In the genomic region with DNA sequence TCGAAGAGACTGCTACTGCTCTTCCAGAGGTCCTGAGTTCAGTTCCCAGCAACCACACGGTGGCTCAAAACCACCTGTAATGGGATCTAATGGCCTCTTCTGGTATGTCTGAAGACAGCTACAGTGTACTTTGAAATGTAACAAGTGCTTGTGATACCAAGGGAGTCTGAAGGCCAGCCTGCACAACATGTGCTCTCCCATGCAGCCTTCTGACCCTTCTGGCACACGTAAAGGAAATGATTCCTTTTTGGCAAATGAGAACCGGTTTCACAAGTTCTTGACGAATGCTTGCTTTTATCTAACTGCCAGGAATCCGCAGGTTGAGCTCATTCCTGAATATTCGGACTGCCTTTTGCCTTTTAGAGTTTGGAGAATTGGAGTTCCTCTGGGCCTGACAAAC, we compare ENCODE assay signal across 8 mouse cellular contexts. TPM values are rescaled to one million over a fixed set of nuclear protein-coding genes. Genes with fewer than 3 reads are reported as not detected.
DNase-seq lines count a peak whose midpoint lies in the region; ATAC-seq and TF ChIP-seq lines count a peak whose summit lies in the region.

No protein-coding gene starts in this region.

- peak overlapping the region; percentile 92 for H3K27ac ChIP-seq in gastrocnemius, adult 2 months
- H3K27ac ChIP-seq in embryonic facial prominence, embryonic 12.5 days = peak overlapping the region; percentile 71
- H3K27ac ChIP-seq in hindbrain, embryonic 16.5 days (ENCODE audit: low read depth, low read length) = no peak overlapping the region

- intact Hi-C loops in gastrocnemius, adult 2 months (cut with DNase I) = loop anchor here (5.0 kb wide), 1 partner anchor 37 kb away; a partner anchor contains a TSS
- intact Hi-C loops in gastrocnemius, postnatal 14 days (cut with DNase I; ENCODE audit: low total_unique reads) = no loop called here

- H3K27me3 ChIP-seq in embryonic facial prominence, embryonic 12.5 days = no peaks in the 10 kb centered on the region
- H3K27me3 ChIP-seq in hindbrain, embryonic 16.5 days (replicated peaks; ENCODE audit: control insufficient read depth, insufficient read depth, low read length) = no peaks in the 10 kb centered on the region

- peaks cover 11% of the 10 kb centered on the region for H3K4me1 ChIP-seq in embryonic facial prominence, embryonic 12.5 days
- no peaks in the 10 kb centered on the region; the same call in 1 of the 2 replicates for H3K4me1 ChIP-seq in hindbrain, embryonic 16.5 days (ENCODE audit: control insufficient read depth, insufficient read depth, low read depth, low read length)

- no peaks in the 10 kb centered on the region for H3K9me3 ChIP-seq in embryonic facial prominence, embryonic 12.5 days
- H3K9me3 ChIP-seq in hindbrain, embryonic 16.5 days (ENCODE audit: control insufficient read depth, low read length) = no peaks in the 10 kb centered on the region

- no peaks in the 10 kb centered on the region for H3K36me3 ChIP-seq in embryonic facial prominence, embryonic 12.5 days
- no peaks in the 10 kb centered on the region for H3K36me3 ChIP-seq in hindbrain, embryonic 16.5 days (ENCODE audit: control insufficient read depth, insufficient read depth, low read length)

- H3K9ac ChIP-seq in embryonic facial prominence, embryonic 12.5 days = peak overlapping the region; percentile 41
- H3K9ac ChIP-seq in hindbrain, embryonic 16.5 days (ENCODE audit: low read depth, low read length) = peak overlapping the region; percentile 60; the same call in 1 of the 2 replicates

- peak overlapping the region; percentile 62 for H3K4me2 ChIP-seq in embryonic facial prominence, embryonic 12.5 days (replicated peaks)
- peak overlapping the region; percentile 66 for H3K4me2 ChIP-seq in hindbrain, embryonic 16.5 days (ENCODE audit: low read length)

- ATAC-seq in embryonic facial prominence, embryonic 12.5 days (ENCODE audit: insufficient number of reproducible peaks, insufficient read depth, low FRiP score, low TSS enrichment) = no peak
- no peak for ATAC-seq in hindbrain, embryonic 16.5 days
- ATAC-seq in erythroid progenitor cell, adult 5-6 weeks (replicated peaks; ENCODE audit: low FRiP score, poor library complexity, severe bottlenecking) = no peak

- WGBS in embryonic facial prominence, embryonic 12.5 days = 42% methylated on average over 7 of the region's 7 CpGs
- 53% methylated on average over 7 of the region's 7 CpGs for WGBS in hindbrain, embryonic 16.5 days

- peak overlapping the region; percentile 69 for H3K4me3 ChIP-seq in gastrocnemius, adult 2 months
- peak overlapping the region; percentile 35 for H3K4me3 ChIP-seq in embryonic facial prominence, embryonic 12.5 days
- H3K4me3 ChIP-seq in hindbrain, embryonic 16.5 days (ENCODE audit: low read length) = peak overlapping the region; percentile 38

- TF ChIP-seq CTCF in gastrocnemius, adult 2 months (IDR thresholded peaks at IDR 0.05) = no peak

- DNase-seq in gastrocnemius, adult 2 months = no peak
- no peak for DNase-seq in gastrocnemius, postnatal 14 days
- DNase-seq in lung, postnatal 14 days = peak; percentile 27
- DNase-seq in embryo, embryonic 9.5 days (ENCODE audit: extremely low spot score) = no peak
- no peak for DNase-seq in adrenal gland, postnatal 10 days

RNA-seq across cellular contexts. Expression of a gene that starts 4.4 kb away (rescaled TPM):
- 10 to 100 TPM; 24.9 to 25.7 TPM for total RNA-seq in gastrocnemius, adult 2 months (2021)
- 10 to 100 TPM; 23.8 to 32.7 TPM for total RNA-seq in gastrocnemius, postnatal 14 days (2021)
- polyA plus RNA-seq in embryonic facial prominence, embryonic 12.5 days (2016; fragmentation: Nextera tagmentation; extraction: Ambion mirVana) = 134 and 141 TPM in 2 replicates
- 98.4 and 103 TPM in 2 replicates for polyA plus RNA-seq in hindbrain, embryonic 16.5 days (2015; fragmentation: Nextera tagmentation; extraction: Ambion mirVana)
- 15.9 and 23.1 TPM in 2 replicates for total RNA-seq in erythroid progenitor cell, adult 5-6 weeks (2015; ENCODE audit: low replicate concordance)
- 12.3 and 14.8 TPM in 2 replicates for total RNA-seq in erythroid progenitor cell, adult 5-6 weeks (2017; ENCODE audit: low replicate concordance)
- total RNA-seq in adrenal gland, postnatal 10 days (2021) = 10 to 100 TPM; 64.2 to 67.9 TPM

RNA-seq across cellular contexts. Expression of a gene that starts 8.5 kb away (rescaled TPM):
- total RNA-seq in gastrocnemius, adult 2 months (2021) = 100 to 1,000 TPM in 1 of 2 experiments, 10 to 100 TPM in 1; 95.0 to 112 TPM
- total RNA-seq in gastrocnemius, postnatal 14 days (2021) = 100 to 1,000 TPM; 118 to 144 TPM
- polyA plus RNA-seq in embryonic facial prominence, embryonic 12.5 days (2016; fragmentation: Nextera tagmentation; extraction: Ambion mirVana) = 714 and 750 TPM in 2 replicates
- polyA plus RNA-seq in hindbrain, embryonic 16.5 days (2015; fragmentation: Nextera tagmentation; extraction: Ambion mirVana) = 221 and 253 TPM in 2 replicates
- 250 and 265 TPM in 2 replicates for total RNA-seq in erythroid progenitor cell, adult 5-6 weeks (2015; ENCODE audit: low replicate concordance)
- 313 and 505 TPM in 2 replicates for total RNA-seq in erythroid progenitor cell, adult 5-6 weeks (2017; ENCODE audit: low replicate concordance)
- 100 to 1,000 TPM; 278 to 298 TPM for total RNA-seq in adrenal gland, postnatal 10 days (2021)

RNA-seq across cellular contexts. Expression of a gene that starts 20.6 kb away (rescaled TPM):
- total RNA-seq in gastrocnemius, adult 2 months (2021) = 10 to 100 TPM; 11.4 to 11.6 TPM
- 10 to 100 TPM; 11.8 to 13.3 TPM for total RNA-seq in gastrocnemius, postnatal 14 days (2021)
- 43.7 and 47.6 TPM in 2 replicates for polyA plus RNA-seq in embryonic facial prominence, embryonic 12.5 days (2016; fragmentation: Nextera tagmentation; extraction: Ambion mirVana)
- polyA plus RNA-seq in hindbrain, embryonic 16.5 days (2015; fragmentation: Nextera tagmentation; extraction: Ambion mirVana) = 79.8 and 82.2 TPM in 2 replicates
- total RNA-seq in erythroid progenitor cell, adult 5-6 weeks (2015; ENCODE audit: low replicate concordance) = 8.6 and 10.5 TPM in 2 replicates
- total RNA-seq in erythroid progenitor cell, adult 5-6 weeks (2017; ENCODE audit: low replicate concordance) = 2.1 and 14.6 TPM in 2 replicates
- total RNA-seq in adrenal gland, postnatal 10 days (2021) = 10 to 100 TPM; 33.2 to 34.6 TPM

RNA-seq across cellular contexts. Expression of a gene that starts 30.6 kb away (rescaled TPM):
- total RNA-seq in gastrocnemius, adult 2 months (2021) = 10 to 100 TPM; 15.5 to 15.8 TPM
- total RNA-seq in gastrocnemius, postnatal 14 days (2021) = 10 to 100 TPM; 18.1 to 21.5 TPM
- polyA plus RNA-seq in embryonic facial prominence, embryonic 12.5 days (2016; fragmentation: Nextera tagmentation; extraction: Ambion mirVana) = 17.4 and 17.5 TPM in 2 replicates
- 9.2 and 9.7 TPM in 2 replicates for polyA plus RNA-seq in hindbrain, embryonic 16.5 days (2015; fragmentation: Nextera tagmentation; extraction: Ambion mirVana)
- 3.6 and 17.2 TPM in 2 replicates for total RNA-seq in erythroid progenitor cell, adult 5-6 weeks (2015; ENCODE audit: low replicate concordance)
- total RNA-seq in erythroid progenitor cell, adult 5-6 weeks (2017; ENCODE audit: low replicate concordance) = 6.5 and 10.4 TPM in 2 replicates
- 10 to 100 TPM; 22.9 to 31.1 TPM for total RNA-seq in adrenal gland, postnatal 10 days (2021)

RNA-seq across cellular contexts. Expression of a gene that starts 35.5 kb away (rescaled TPM):
- 1 to 10 TPM; 2.7 to 4.2 TPM for total RNA-seq in gastrocnemius, adult 2 months (2021)
- total RNA-seq in gastrocnemius, postnatal 14 days (2021) = 10 to 100 TPM in 1 of 2 experiments, 1 to 10 TPM in 1; 8.7 to 12.2 TPM
- 23.6 and 24.7 TPM in 2 replicates for polyA plus RNA-seq in embryonic facial prominence, embryonic 12.5 days (2016; fragmentation: Nextera tagmentation; extraction: Ambion mirVana)
- 31.1 and 34.1 TPM in 2 replicates for polyA plus RNA-seq in hindbrain, embryonic 16.5 days (2015; fragmentation: Nextera tagmentation; extraction: Ambion mirVana)
- total RNA-seq in erythroid progenitor cell, adult 5-6 weeks (2015; ENCODE audit: low replicate concordance) = not detected in 2 replicates
- total RNA-seq in erythroid progenitor cell, adult 5-6 weeks (2017; ENCODE audit: low replicate concordance) = 2.1 TPM in 1 of 2 replicates, not detected in the other
- total RNA-seq in adrenal gland, postnatal 10 days (2021) = 10 to 100 TPM; 16.2 to 26.3 TPM
